Mouse (Mus musculus): Measurements from ENCODE around the gene Cd164. TPM values are rescaled to one million over a fixed set of nuclear protein-coding genes. Genes with fewer than 3 reads are reported as not detected.
"Not testable (repeated sequence)": the region's sequence is repeated elsewhere in the genome, so short reads cannot be mapped to it uniquely, and the experiment has no call there.

Gene Cd164
- polyA plus RNA-seq, 1 experiment: 177 TPM

DNA sequence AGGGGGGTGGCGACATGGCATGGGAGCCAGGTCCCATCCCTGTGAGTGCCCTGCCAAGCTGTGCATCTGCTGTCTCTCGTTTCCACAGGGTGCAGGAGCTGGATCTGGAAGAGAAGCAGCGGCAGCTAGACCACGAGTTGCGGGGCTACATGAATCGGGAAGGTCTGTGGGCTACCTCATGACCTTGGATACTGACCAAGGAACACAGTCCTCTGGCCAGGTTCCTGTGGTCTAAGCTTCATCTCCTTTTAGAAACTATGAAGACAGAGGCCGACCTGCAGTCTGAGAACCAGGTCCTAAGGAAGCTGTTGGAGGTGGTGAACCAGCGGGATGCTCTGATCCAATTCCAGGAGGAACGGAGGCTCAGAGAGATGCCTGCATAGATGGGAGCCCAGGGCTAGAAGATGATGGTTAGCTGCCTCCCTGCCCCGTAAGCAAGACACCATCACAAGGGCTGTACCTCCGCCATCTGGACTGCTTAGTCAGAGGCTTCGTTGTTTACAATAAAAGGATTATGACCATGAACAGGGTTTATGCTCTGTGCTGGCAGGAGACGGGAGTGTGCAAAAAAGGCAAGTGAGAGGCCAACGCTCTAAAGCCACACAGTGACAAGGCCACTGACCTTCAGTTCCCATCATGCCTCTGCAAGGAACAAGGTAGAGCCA, 32.6 kb upstream of the Cd164 start:
- Histone ChIP-seq H3K4me3 (ENCODE audit: insufficient read depth, low read depth, low read length) (no peak overlapping the region), H3K4me1 (ENCODE audit: control insufficient read depth, insufficient read depth, insufficient read length, low read length) (peaks cover 9% of the 10 kb centered on the region), H3K27ac (replicated peaks; ENCODE audit: low read depth, low read length) (no peak overlapping the region)

DNA sequence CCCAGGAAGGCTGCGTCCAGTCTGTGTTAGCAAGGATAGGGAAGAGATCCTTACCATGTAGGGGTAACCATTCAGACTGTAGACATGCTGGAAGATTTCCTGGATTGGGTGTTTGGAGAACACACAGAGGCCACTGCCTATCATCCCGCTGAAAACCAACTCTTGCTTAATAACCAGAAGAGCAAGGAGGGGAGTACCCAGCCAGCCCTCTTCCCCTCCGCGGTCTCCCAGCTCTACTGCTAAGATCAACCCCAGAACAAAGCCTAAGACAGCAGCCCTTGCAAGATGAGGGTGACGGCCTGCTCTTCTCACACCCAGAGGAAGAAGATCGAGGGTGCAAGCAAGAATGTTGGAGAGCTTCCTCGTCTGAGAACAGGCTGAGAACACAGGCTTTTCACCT, 30.3 kb upstream of the Cd164 start:
- Histone ChIP-seq H3K4me3 (ENCODE audit: insufficient read depth, low read depth, low read length) (peak overlapping the region; percentile 70), H3K4me1 (ENCODE audit: control insufficient read depth, insufficient read depth, insufficient read length, low read length) (peaks cover 9% of the 10 kb centered on the region), H3K27ac (replicated peaks; ENCODE audit: low read depth, low read length) (no peak overlapping the region)

DNA sequence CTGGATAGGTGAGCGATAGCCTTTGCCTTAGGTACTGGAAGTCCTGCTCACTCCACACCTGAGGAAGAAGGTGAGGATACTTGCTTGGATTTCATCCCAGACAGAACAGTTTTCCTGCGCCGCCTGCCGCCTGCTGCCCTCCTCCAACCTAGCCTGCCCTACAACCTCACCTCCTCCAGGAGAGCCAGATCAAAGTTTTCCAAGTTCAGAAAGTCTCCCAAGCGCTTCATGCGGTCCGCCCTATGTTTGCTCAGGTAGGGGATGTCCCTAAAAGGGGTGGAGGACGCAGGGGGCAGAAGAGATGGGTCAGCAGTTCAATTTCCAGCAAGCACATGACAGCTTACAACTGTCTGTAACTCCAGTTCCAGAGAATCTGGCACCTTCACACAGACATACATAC, 29.9 kb upstream of the Cd164 start:
- Histone ChIP-seq H3K4me1 (ENCODE audit: control insufficient read depth, insufficient read depth, insufficient read length, low read length) (peaks cover 9% of the 10 kb centered on the region), H3K4me3 (ENCODE audit: insufficient read depth, low read depth, low read length) (peak overlapping the region; percentile 70), H3K27ac (replicated peaks; ENCODE audit: low read depth, low read length) (no peak overlapping the region)

DNA sequence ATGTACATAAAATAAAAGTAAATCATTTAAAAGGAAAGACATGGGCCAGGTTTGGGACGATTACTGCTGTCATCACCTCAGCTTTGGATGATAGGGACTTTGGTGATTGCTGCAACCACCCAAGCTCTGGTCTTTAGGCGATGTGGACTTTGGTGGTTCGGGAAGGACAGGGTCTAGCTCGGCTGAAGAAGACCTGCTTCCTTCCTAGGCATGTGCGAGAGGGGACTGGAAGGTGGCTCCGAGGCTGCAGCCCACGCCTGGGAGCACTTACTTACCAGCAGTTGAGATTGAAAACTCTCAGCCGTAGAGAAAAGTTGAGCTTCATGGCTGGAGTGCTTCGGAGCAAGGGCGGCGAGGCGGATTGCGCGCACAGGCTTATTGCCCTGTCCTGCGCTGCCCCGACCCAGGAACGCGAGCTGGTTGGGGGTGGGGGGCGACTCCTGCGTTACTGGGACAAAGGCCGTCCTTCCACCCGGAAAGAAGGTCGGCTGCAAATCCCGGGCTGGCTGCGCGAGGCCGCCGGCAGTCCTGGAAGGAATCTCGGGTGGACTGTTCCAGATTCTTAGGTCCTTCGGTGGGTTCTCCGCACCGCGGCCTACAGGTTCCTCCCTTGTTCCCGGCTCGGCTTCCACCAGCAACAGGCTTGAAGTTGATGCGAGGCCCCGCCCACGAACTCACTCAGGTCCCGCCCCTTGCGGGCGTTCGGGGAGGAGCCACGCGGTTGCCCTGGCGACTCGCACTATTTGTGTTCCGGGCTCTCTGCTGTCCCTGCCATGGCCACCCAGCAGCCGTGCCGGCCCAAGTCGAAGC, 29.3 kb upstream of the Cd164 start, which contains the start of the genes Smpd2 and Ppil6:
Gene Smpd2, minus strand, starts transcription at position 662 of the 810 bp plus-strand sequence.
Gene Ppil6, plus strand, starts transcription at position 732 of the 810 bp plus-strand sequence.
- Histone ChIP-seq H3K4me3 (ENCODE audit: insufficient read depth, low read depth, low read length) (peak within 1 kb of the TSS; percentile 70), H3K4me1 (ENCODE audit: control insufficient read depth, insufficient read depth, insufficient read length, low read length) (peaks cover 9% of the 10 kb centered on the region), H3K27ac (replicated peaks; ENCODE audit: low read depth, low read length) (0 out of 2 replicates have a peak within 1 kb of the TSS, but pooled peaks have one; percentile 25)

DNA sequence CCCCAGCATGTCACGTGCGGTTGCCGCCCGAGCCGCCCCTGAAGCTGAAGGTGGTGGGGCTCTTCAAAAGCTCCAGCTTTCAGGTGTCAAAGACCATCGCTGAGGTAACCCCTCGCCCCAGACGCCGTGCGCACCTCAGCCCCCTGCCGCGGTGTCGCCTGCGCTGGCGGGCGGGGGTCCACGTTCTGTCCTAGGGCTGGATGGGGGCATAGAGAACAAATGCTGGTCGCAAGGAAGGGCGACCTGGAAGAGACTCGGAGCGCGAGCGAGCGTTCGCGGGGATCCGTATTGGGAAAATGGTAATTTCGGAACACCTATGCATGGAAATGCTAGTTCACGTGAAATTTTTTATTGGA, 28.7 kb upstream of the Cd164 start:
- peaks cover 9% of the 10 kb centered on the region for H3K4me1 ChIP-seq (ENCODE audit: control insufficient read depth, insufficient read depth, insufficient read length, low read length)
- H3K4me3 ChIP-seq (ENCODE audit: insufficient read depth, low read depth, low read length): peak overlapping the region; percentile 70
- H3K27ac ChIP-seq (replicated peaks; ENCODE audit: low read depth, low read length): no peak overlapping the region

DNA sequence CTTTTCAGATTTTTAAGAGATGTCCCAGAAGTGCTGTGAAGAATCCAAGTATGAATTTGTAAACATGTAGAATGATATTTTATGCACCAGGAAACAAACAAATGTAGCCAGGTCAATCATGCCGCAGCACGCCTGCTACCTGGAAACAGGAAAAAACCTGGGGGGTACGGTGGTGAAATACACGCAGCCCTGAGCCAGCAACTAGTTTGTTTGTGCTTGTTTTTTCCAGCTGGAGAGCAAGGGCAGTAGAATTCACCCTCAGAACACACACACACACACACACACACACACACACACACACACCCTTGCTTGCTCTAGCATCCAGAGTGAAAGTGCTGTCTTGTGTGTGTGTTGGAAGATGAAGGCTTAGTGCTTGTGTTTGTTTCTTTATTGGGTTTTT, 28.1 kb upstream of the Cd164 start:
- Histone ChIP-seq H3K4me3 (ENCODE audit: insufficient read depth, low read depth, low read length) (no peak overlapping the region), H3K4me1 (ENCODE audit: control insufficient read depth, insufficient read depth, insufficient read length, low read length) (peaks cover 9% of the 10 kb centered on the region), H3K27ac (replicated peaks; ENCODE audit: low read depth, low read length) (no peak overlapping the region)

DNA sequence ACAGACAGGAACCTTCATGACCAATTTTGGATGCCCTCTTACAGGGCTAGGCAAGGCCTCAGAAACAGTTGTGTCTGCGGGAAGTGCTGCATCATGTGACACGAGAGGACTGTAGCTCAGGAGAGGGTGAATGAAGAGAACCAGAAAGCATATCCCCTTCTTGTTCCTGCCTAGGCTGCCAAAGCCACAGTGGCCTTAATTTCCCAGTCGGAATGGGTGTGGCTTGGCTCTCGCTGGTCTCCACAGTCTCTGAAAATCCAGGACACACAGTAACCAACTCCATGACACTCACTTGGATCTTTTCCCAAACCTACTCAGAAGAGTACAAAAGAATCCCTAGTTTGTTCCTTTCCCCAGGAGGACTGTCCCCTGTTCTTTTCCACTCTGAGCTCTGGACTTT, 18.3 kb upstream of the Cd164 start:
- no peak overlapping the region for H3K27ac ChIP-seq (replicated peaks; ENCODE audit: low read depth, low read length)
- no peak overlapping the region for H3K4me3 ChIP-seq (ENCODE audit: insufficient read depth, low read depth, low read length)
- no peaks in the 10 kb centered on the region; the same call in 1 of the 2 replicates for H3K4me1 ChIP-seq (ENCODE audit: control insufficient read depth, insufficient read depth, insufficient read length, low read length)

DNA sequence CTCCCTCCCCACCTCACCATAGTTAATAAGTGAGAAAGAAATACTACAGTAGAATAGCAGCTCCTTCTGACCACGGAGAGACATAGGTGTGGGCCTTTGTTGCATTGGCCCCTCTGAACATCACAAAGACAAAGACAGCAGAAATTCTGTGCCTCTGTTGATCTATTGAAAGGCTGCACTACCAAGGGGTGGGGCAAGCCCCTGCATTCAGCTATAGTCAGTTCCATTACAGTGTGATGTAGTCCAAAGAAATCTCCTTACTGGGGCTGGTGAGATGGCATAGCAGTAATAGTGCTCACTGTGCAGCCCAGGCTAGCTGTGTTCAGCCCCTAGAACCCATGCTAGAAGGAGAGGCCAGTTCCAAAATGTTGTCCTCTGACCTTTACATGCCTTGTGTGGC, 14.2 kb upstream of the Cd164 start:
- no peak overlapping the region for H3K27ac ChIP-seq (replicated peaks; ENCODE audit: low read depth, low read length)
- H3K4me1 ChIP-seq (ENCODE audit: control insufficient read depth, insufficient read depth, insufficient read length, low read length): no peaks in the 10 kb centered on the region; the same call in 1 of the 2 replicates
- no peak overlapping the region for H3K4me3 ChIP-seq (ENCODE audit: insufficient read depth, low read depth, low read length)

DNA sequence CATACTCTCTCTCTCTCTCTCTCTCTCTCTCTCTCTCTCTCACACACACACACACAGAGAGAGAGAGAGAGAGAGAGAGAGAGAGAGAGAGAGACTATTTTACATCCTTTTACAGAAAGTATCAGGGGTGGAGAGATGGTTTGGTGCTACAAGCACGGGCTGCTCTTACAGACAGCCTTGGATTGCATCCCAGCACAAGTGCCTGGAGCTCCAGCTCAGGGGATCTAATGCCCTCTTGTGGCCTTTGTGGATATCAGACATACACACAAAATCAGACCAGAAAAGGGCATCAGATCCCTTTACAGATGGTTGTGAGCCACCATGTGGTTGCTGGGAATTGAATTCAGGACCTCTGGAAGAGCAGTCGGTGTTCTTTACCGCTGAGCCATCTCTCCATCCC, 13.8 kb upstream of the Cd164 start:
- not testable (repeated sequence) for H3K4me3 ChIP-seq (ENCODE audit: insufficient read depth, low read depth, low read length); H3K27ac ChIP-seq (replicated peaks; ENCODE audit: low read depth, low read length); H3K4me1 ChIP-seq (ENCODE audit: control insufficient read depth, insufficient read depth, insufficient read length, low read length)

DNA sequence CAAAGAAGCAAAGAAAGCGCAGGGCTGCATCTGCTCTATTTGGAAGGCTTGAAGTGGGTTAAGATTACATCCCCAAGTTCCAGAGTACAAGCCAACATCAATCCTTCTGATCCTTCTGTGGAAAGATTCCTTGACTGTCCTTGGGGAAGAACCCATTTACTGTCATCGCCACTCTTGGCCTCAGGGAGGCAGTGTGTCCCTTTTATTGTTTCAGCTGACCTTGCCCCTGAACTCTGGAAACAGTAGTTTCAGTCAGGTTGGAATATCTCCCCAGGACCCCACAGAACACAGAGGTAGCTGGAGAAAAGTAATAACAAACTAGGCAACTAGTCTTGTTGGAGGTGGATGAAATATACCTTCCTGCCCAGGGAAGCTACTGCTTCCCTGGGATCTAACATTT, 10.1 kb upstream of the Cd164 start:
- H3K27ac ChIP-seq (replicated peaks; ENCODE audit: low read depth, low read length): no peak overlapping the region
- H3K4me1 ChIP-seq (ENCODE audit: control insufficient read depth, insufficient read depth, insufficient read length, low read length): no peaks in the 10 kb centered on the region
- no peak overlapping the region for H3K4me3 ChIP-seq (ENCODE audit: insufficient read depth, low read depth, low read length)

DNA sequence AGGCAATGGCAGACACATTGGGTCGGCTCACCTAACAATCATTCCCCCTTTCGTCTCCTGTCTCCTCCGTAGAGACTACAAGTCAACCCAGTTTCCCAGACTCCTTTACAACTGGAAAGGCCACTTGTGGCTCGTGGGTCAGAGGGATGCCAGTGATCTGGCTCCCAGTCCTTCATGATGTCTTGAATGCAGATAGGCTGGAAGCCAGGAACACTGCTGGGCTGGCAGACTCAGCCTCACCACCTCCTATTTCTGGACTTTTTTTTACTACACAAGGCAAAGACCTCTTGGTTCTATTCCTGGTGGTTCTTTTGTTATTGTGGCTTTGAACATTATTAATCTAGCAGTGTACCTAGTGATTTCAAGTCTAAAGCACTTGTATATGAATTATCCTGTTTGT, 4.9 kb upstream of the Cd164 start:
- Histone ChIP-seq H3K27ac (replicated peaks; ENCODE audit: low read depth, low read length) (no peak overlapping the region), H3K4me3 (ENCODE audit: insufficient read depth, low read depth, low read length) (no peak overlapping the region), H3K4me1 (ENCODE audit: control insufficient read depth, insufficient read depth, insufficient read length, low read length) (no peaks in the 10 kb centered on the region)

DNA sequence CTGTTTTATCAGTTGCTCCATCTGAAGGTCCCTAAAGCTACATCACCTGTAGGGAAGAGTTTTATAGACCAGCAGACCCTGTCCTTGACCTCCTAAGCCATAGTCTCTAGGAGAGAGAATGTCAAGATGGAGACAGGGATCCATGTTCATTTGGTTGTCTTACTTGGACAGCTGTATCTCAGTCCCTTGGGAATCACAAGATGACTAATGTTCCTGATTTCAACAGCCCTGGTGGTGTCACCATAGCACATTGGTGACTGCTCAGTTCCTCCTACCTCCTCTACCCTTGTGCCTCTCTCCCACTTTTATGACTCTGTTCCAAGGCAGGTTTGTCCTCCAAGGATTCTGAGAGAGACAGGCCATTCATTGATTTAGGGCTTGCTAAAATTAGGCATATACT, 4.3 kb upstream of the Cd164 start:
- Histone ChIP-seq H3K27ac (replicated peaks; ENCODE audit: low read depth, low read length) (no peak overlapping the region), H3K4me1 (ENCODE audit: control insufficient read depth, insufficient read depth, insufficient read length, low read length) (no peaks in the 10 kb centered on the region), H3K4me3 (ENCODE audit: insufficient read depth, low read depth, low read length) (no peak overlapping the region)

DNA sequence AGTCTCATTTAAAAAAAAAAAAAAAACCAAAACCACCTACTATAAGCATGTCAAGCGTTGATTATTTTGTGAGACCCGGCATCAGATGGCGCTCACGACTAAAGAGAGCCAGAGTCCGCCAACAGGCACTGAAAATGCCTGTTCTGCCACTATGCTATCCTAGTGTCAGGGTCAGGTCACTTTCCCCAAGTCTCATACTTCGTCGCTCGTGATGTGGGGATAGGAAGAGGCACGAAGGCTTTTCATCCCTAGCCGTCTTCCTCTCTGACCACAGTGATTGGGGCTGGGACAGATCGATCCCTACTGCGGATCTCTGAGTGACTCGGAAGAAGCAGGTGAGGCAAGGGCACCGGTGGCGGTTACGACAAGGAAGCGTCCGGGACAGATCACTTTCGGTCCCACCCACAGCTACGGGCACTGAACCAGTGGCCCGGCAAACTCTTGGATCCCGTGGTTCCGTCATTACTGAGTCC, 670 bp upstream of the Cd164 start:
- peak overlapping the region; percentile 74 for H3K4me3 ChIP-seq (ENCODE audit: insufficient read depth, low read depth, low read length)
- H3K27ac ChIP-seq (replicated peaks; ENCODE audit: low read depth, low read length): peak overlapping the region; percentile 85

DNA sequence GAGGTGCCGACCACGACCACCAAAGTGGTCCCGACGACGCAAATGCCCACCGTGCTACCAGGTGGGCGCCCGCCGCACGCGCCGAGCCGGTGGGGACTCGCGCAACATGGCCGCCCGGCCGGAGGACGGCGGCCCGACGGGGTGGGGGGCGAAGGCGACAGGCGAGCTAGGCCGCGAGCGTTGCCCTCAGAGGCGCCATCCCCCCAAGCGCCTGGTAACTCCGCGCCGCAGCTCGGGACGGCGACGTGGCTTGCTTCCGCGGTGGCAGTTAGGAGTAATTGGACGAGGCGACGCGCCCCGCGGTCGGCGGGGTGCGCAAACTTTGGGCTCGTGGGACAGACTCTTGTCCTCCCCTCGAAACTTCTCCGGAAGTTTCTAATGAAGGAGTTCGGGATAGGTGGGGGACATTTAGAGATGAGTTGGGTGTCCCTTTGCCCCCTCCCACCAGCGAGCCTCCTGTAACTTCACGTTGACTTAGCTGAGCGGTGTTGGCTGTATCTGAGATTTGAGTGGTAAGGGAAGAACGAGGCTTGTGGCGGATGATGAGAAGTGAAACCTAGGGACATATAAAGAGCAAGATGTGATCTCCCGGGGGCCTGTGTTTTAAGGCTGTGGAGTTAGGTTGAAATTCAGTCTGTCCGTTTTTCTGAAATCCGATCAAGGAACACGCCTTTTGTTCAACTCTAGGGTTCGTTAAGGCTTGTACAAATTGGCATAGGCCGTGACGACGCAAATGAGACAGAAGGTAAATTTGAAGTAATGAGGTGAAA, 611 bp downstream of the Cd164 start:
- peak overlapping the region; percentile 95 for H3K4me3 ChIP-seq (ENCODE audit: insufficient read depth, low read depth, low read length)
- H3K4me1 ChIP-seq (ENCODE audit: control insufficient read depth, insufficient read depth, insufficient read length, low read length): peaks cover 11% of the 10 kb centered on the region
- peak overlapping the region; percentile 93 for H3K27ac ChIP-seq (replicated peaks; ENCODE audit: low read depth, low read length)

More for the DNA sequence above, 670 bp upstream of the Cd164 start:
- H3K4me1 ChIP-seq (ENCODE audit: control insufficient read depth, insufficient read depth, insufficient read length, low read length): peaks cover 11% of the 10 kb centered on the region

DNA sequence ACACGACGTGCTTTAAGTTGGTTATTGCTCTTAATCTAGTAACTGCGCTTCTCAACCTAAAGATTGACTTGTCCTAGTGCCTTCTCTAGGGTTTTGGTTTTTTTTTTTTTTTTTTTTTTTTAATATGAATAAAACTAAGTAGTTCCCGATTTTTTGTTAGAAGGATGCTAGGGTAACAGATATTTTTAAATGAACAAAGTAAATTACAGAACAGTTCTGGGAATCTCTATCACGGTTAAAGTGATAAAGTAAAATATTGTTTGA, 1.1 kb downstream of the Cd164 start:
- H3K4me1 ChIP-seq (ENCODE audit: control insufficient read depth, insufficient read depth, insufficient read length, low read length): peaks cover 11% of the 10 kb centered on the region
- H3K27ac ChIP-seq (replicated peaks; ENCODE audit: low read depth, low read length): peak overlapping the region; percentile 93
- H3K4me3 ChIP-seq (ENCODE audit: insufficient read depth, low read depth, low read length): peak overlapping the region; percentile 95
